Mouse (Mus musculus): Measurements from ENCODE around the gene Opa1.

Gene Opa1

DNA sequence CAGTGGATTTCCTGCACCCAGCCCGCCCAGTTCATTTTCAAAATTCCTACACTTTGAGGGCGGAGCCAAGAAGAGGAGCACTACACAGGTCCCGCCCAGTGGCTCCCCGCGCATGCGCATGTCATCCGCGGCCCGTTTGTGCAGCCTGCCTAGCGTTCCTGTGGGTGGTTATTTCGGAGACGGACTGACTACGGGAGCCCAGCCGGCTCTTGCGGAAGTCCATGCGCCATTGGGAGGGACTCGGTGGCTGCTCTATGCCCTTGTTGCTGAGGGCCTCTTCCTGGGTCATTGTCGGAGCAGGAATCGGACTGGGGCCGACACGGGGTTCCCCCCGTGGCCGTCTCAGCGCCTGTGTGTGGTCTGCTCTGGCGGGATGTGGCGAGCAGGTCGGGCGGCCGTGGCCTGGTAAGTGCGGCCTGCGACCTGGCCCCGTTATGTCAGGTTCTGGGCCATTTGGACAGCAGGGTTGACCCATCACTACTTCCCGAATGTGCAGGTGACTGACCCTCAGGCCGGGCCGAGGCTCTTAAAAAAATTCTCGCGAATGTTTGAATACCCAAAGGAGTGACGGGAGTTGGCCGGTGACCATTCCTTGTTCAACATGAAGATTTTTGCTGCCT lies at the start of gene Opa1:
TSS of gene Opa1 (plus strand) at position 168 of the 620 bp plus-strand sequence.
- peak; percentile 95 for DNase-seq (ENCODE audit: low spot score)

DNA sequence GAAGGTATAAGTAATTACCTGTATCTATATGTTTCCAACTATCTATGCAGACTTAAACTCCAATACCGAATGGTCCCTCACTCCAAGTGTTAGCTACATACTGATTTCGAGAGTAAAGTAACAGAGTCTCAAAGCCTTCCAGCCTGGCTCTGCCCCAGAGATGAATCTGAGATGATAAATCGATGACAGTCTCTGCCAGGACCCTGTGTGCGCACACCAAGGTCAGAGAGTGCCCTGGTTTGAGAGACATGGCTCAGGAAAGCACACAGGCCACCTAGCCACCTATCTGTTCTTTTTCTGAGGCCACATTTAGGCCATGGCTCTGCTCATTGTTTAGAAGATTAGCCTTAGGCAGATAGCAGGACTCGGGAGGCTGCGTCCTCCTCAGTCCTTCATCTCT lies 45.5 kb upstream of the Opa1 start:
- DNase-seq (ENCODE audit: low spot score): no peak

- no peak for DNase-seq (ENCODE audit: low spot score)
Measured at GRCm38 (mm10) chr16:29535866-29536265, 43.3 kb upstream of the Opa1 start.

DNA sequence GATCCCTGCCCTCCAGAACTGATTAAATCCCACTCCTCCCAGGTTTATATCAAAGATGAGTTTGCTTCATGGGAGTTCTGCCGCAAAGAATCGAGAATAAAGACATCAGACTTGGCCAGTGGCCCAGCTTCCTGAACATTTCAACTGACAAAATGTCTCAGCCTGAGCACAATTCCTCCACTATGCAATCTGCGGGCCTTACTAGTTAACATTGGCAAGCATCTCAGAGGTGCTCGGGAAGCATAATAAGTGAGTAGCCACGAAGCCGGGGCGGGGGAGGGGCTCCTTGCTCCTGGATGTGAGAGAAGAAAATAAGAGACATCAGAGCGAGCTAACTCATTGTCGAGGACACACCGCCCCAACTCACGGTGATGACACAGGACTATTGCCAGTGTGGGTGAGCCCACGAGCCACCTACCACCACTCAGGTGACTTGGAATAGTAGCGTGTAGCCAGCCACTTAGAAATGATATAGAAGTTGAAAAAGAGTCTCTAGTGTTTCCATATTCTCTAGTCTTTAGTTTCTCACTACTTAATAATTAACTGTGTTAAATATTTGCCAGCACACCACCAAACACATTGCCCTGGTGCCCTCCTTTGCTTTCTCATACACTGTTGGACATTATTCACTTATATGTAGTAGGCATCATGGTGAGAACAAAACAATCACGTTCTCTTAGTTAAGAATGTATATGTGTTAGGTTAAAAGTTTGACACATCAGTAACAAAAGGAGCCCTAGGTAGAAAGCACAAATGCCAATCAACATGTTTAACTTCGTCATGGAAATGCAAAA lies 42.5 kb upstream of the Opa1 start:
- DNase-seq (ENCODE audit: low spot score): no peak

- DNase-seq (ENCODE audit: low spot score): no peak
Measured at GRCm38 (mm10) chr16:29539906-29540305, 39.2 kb upstream of the Opa1 start.

DNA sequence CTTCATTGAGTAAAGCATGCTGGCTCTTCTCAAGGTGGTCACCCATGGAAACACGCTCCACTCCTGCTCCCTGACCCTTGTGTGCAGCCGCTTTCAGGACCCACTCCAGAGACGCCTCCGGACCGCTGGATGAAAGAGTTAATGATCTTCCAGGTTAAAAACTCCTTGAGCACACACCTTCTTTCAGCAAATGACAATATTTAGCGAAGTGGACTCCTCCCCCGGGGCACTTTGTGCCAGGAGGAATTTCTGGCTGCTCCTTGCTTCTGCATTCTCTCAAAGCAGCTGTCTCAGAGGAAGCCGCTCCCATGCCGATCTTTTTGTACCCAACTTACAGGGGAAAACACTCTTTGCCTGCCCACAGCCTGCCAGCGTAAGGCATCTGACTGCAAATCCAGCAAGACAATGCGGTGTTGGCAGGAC lies 37.9 kb upstream of the Opa1 start:
- no peak for DNase-seq (ENCODE audit: low spot score)

DNA sequence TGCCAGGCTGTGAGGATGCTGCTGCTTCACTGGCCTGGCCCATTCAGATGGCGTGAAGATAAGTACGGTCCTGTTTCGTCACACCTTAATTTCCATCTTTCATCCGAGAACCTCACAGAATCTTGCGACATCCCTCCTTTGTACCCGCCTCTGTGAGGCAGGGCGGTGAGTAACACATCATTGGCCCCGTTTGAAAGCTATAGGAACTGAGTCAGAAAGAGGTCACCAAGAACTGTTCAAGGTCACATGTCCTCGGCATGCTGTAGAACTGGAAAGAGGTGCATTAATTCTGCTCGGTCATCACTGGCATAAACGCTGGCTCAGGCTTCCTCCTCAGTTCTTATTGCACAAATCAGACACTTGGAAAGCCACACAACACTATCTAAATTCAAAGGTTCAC lies 34.3 kb upstream of the Opa1 start, which contains the start of gene Atp13a4:
TSS of gene Atp13a4 (minus strand) at position 36 of the 400 bp plus-strand sequence.
- no peak for DNase-seq (ENCODE audit: low spot score)

DNA sequence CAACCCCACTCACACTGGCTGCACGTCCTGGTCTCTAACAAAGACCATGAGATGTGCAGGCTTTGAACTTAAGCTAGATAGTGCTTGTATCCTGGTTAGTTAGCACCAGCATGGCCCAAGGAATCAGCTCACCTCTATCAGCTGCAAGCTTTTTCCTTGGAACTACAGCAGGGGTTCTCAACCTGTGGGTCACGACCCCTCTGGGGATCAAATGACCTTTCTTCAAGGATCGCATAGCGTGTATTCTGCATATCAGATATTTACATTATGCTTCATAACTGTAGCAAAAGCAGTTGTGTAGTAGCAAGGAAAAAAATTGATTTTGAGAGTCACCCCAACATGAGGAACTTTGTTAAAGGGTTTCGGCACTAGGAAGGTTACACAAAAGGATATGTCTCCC lies 19.5 kb upstream of the Opa1 start:
- DNase-seq (ENCODE audit: low spot score): no peak

DNA sequence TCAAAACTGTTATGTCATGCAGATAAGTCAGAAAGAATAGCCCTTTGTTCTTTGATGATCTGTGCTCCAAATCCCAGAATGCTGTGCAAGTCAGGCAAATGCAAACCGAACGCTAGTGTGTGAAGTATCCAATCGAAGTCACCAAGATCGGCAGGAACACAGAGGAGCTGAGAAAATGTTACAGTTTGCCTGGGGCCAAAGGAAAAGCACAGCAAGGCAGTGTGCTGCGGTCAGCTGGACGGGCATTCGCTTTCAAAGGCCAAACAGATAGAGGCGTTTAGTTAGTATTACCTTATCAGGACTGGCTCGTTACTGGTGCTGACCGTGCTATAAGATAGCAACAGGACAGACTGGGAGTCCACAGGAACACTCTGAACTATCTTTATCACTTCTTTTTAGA lies 18.7 kb upstream of the Opa1 start:
- no peak for DNase-seq (ENCODE audit: low spot score)

- DNase-seq (ENCODE audit: low spot score): peak; percentile 43
Measured at GRCm38 (mm10) chr16:29560869-29561268, 18.3 kb upstream of the Opa1 start.

DNA sequence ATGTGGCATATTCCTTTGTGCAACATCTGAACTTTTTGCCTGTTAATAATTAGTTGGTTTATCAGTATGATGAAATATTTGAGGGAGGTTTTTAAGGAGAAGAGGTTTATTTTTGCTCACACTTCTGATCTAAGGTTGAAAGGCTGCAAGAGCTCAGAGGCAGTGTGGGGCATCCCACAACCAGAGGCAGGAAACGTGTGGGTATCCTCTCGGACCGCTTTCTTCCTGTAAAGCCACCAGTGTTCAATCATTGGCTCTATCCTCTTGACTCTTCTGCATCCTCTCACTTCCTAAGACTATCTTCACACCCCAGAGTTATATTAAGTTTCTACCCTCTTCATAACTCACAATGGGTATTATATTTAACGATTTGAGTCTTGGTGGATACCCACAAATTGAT lies 5.1 kb upstream of the Opa1 start:
- DNase-seq (ENCODE audit: low spot score): no peak

GRCm38 (mm10) chr16:29575620-29576019 lies 3.5 kb upstream of the Opa1 start:
- no peak for DNase-seq (ENCODE audit: low spot score)

DNA sequence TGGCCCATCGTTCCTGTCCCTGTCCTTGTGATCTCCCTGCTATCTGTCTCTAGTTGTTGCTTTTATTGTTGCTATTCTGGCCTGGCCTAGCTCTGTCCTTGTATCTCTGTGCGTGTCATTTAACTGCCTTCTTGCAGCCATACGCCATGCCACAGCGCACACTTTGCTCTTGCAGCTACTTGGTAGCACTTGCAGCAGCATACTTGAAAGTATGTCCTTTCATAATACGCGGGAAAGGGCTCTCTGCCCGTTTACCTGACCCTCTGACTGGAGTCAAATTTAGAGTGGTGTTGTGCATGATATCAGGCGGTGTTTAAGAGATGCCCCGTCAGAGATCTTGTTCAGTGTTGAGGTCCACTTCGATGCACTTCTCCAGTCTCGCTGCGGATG lies 648 bp downstream of the Opa1 start:
- no peak for DNase-seq (ENCODE audit: low spot score)

DNA sequence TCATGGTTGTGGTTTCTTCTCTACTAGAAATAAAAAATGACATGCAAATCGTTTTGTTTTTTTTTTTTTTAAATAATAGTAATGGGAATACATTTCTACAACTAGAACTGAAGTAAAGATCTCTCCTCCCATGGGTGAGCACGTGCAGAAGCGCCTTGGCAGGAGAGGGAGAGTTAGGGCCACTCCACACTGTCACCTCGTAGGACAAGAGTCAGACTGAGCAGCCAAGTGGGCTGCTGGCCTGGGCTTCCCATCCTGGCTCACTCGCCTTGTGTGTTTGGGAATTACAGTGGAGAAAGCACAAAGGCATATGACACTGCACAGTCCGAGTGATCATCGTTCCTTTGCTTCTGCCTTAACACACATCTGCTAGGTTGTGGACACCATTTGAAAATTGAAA lies 13.0 kb downstream of the Opa1 start:
- DNase-seq (ENCODE audit: low spot score): no peak

GRCm38 (mm10) chr16:29597122-29597521 lies 18.0 kb downstream of the Opa1 start:
- DNase-seq (ENCODE audit: low spot score): no peak

DNA sequence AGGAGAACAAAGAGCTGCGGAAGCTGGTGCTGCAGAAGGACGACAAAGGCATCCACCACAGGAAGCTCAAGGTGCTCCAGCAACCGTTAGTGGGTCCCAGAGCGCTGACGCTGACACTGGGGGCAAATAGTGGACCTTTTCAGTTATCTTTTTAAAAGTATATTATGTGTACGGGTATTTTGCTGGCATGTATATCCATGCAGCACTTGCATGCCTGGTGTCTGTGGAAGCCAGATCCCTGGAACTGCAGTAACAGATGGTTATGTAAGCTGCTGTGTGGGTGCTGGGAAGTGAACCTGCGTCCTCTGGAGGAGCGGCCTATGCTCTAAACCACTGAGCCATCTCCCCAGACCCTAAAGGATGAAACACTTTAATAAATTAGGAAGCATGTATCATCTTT lies 26.4 kb downstream of the Opa1 start:
- no peak for DNase-seq (ENCODE audit: low spot score)

DNA sequence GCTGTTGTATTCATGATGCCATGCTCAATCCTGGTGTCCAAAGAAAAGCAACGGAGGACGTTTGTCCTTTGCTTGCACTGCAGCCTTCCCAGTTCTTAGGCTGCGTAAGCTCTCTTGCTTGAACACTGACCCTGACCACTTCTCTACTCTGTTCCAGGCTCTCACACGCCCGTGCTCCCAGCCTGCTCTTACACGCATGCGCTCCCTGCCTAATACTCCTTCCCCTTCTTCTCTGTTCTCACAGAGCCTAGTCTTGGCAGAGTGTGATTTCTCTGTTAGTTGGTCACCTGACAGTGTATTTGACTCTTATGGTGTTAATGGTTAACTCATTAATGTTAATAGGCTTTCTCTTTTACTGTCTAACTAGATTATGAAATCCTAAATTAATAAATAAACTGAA lies 28.0 kb downstream of the Opa1 start:
- DNase-seq (ENCODE audit: low spot score): no peak

DNA sequence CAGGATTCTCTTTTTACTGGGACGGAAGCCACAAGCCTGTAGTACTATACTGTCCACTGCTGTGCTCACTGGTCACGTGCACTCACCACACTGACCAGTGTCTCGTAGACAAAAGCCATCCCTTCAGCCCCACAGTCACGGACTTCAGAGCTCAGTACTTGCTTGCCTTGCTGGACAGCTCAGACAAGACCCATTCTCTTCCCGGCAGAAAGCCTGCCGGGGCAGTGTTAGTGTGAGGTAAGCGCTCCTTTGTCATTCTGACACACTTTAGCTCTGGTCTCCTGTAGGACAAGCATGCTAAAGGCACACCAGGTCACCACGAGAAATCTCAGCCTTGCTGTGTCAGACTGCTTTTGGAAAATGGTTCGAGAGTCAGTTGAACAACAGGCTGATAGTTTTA lies 35.6 kb downstream of the Opa1 start:
- no peak for DNase-seq (ENCODE audit: low spot score)

- DNase-seq (ENCODE audit: low spot score): no peak
Measured at GRCm38 (mm10) chr16:29629053-29629452, 49.9 kb downstream of the Opa1 start.

GRCm38 (mm10) chr16:29635780-29636179 lies 56.6 kb downstream of the Opa1 start:
- no peak for DNase-seq (ENCODE audit: low spot score)

GRCm38 (mm10) chr16:29642376-29642775 lies 63.2 kb downstream of the Opa1 start:
- no peak for DNase-seq (ENCODE audit: low spot score)

- DNase-seq (ENCODE audit: low spot score): no peak
Measured at GRCm38 (mm10) chr16:29644871-29645270, 65.7 kb downstream of the Opa1 start.

- no peak for DNase-seq (ENCODE audit: low spot score)
Measured at GRCm38 (mm10) chr16:29646202-29646601, 67.1 kb downstream of the Opa1 start.

Data from urinary bladder, postnatal 14 days (tissue).